Mouse (Mus musculus): ENCODE results near the gene Gpr84. TPM values are rescaled to one million over a fixed set of nuclear protein-coding genes. Genes with fewer than 3 reads are reported as not detected.

Gpr84 gene
- total RNA-seq, 4 experiments from 2014 or later: not detected

- no peak for DNase-seq (ENCODE audit: low spot score in 2 of 2)
These were observed 25.2 kb upstream of the Gpr84 start for GRCm38 (mm10) chr15:103335488-103336235.

- no peak for DNase-seq (ENCODE audit: low spot score in 2 of 2)
These were observed 24.6 kb upstream of the Gpr84 start for GRCm38 (mm10) chr15:103335040-103335439.

GRCm38 (mm10) chr15:103334194-103334593 is 23.8 kb upstream of the Gpr84 start:
- no peak for DNase-seq (ENCODE audit: low spot score in 2 of 2)

GRCm38 (mm10) chr15:103333738-103334137 is 23.3 kb upstream of the Gpr84 start:
- no peak for DNase-seq (ENCODE audit: low spot score in 2 of 2)

GRCm38 (mm10) chr15:103333081-103333615 is 22.7 kb upstream of the Gpr84 start:
- DNase-seq (ENCODE audit: low spot score in 2 of 2): no peak

GRCm38 (mm10) chr15:103323455-103324247 is 13.2 kb upstream of the Gpr84 start:
- peak; percentile 77 to 78 for DNase-seq (ENCODE audit: low spot score in 2 of 2)

- no peak for DNase-seq (ENCODE audit: low spot score in 2 of 2)
These were observed 12.7 kb upstream of the Gpr84 start for GRCm38 (mm10) chr15:103323070-103323454.

GRCm38 (mm10) chr15:103322396-103322795 is 12.0 kb upstream of the Gpr84 start:
- DNase-seq (ENCODE audit: low spot score in 2 of 2): no peak

GRCm38 (mm10) chr15:103321076-103321475 is 10.7 kb upstream of the Gpr84 start:
- no peak for DNase-seq (ENCODE audit: low spot score in 2 of 2)

- DNase-seq (ENCODE audit: low spot score in 2 of 2): no peak
These were observed 7.9 kb upstream of the Gpr84 start for GRCm38 (mm10) chr15:103318201-103318816.

GRCm38 (mm10) chr15:103317731-103318130 is 7.3 kb upstream of the Gpr84 start:
- no peak for DNase-seq (ENCODE audit: low spot score in 2 of 2)

- no peak for DNase-seq (ENCODE audit: low spot score in 2 of 2)
These were observed 6.7 kb upstream of the Gpr84 start for GRCm38 (mm10) chr15:103317120-103317519.

GRCm38 (mm10) chr15:103315979-103316776 is 5.8 kb upstream of the Gpr84 start:
- DNase-seq (ENCODE audit: low spot score in 2 of 2): peak; percentile 80 to 83

- DNase-seq (ENCODE audit: low spot score in 2 of 2): peak; percentile 66 to 68
These were observed 4.6 kb upstream of the Gpr84 start for GRCm38 (mm10) chr15:103315011-103315502.

GRCm38 (mm10) chr15:103314181-103314580 is 3.8 kb upstream of the Gpr84 start:
- DNase-seq (ENCODE audit: low spot score in 2 of 2): no peak

- no peak for DNase-seq (ENCODE audit: low spot score in 2 of 2)
These were observed 3.2 kb upstream of the Gpr84 start for GRCm38 (mm10) chr15:103313495-103314095.

GRCm38 (mm10) chr15:103308876-103309580 is 1.4 kb downstream of the Gpr84 start:
- DNase-seq (ENCODE audit: low spot score in 2 of 2): no peak

GRCm38 (mm10) chr15:103308056-103308875 is 2.1 kb downstream of the Gpr84 start:
- DNase-seq (ENCODE audit: low spot score in 2 of 2): no peak

- peak; percentile 89 to 90 for DNase-seq (ENCODE audit: low spot score in 2 of 2)
These were observed 3.3 kb downstream of the Gpr84 start for GRCm38 (mm10) chr15:103307125-103307524.

Measured in gastrocnemius, adult 8-10 months (tissue).